Mouse (Mus musculus) stomach, postnatal 0 days (tissue): ENCODE results near the gene Tuft1. TPM values are rescaled to one million over a fixed set of nuclear protein-coding genes. Genes with fewer than 3 reads are reported as not detected.
"Not testable (repeated sequence)": the region's sequence is repeated elsewhere in the genome, so short reads cannot be mapped to it uniquely, and the experiment has no call there.

Experiments
- ATAC-seq: fragments of 200-750 bp; cut with Nextera tagmentation; 2 replicates; pipeline ENCODE4 v1.8.0; 2017; ENCODE audit not compliant: low FRiP score, low TSS enrichment
- DNase-seq: peaks from one replicate; pipeline ENCODE4 v3.0.0-alpha.2; 2016; ENCODE audit warnings: low spot score
- H3K27ac ChIP-seq: fragments of 300-500 bp; sonication (generic); replicated peaks from 2 replicates; pipeline ENCODE4 v1.5.1; 2014; ENCODE audit warnings: mild to moderate bottlenecking, control low read depth
- H3K27me3 ChIP-seq: fragments of 300-500 bp; sonication (generic); 2 replicates; pipeline ENCODE4 v1.6.1; 2014; ENCODE audit warnings: low read length; ENCODE audit not compliant: control insufficient read depth, insufficient read depth
- H3K36me3 ChIP-seq: fragments of 300-500 bp; sonication (generic); 2 replicates; pipeline ENCODE4 v1.6.1; 2014; ENCODE audit warnings: low read length, mixed read lengths; ENCODE audit not compliant: control insufficient read depth, insufficient read depth
- H3K4me1 ChIP-seq: fragments of 300-500 bp; sonication (generic); replicated peaks from 2 replicates; pipeline ENCODE4 v1.6.1; 2014; ENCODE audit warnings: antibody characterized with exemption; ENCODE audit not compliant: control insufficient read depth, insufficient read depth
- H3K4me2 ChIP-seq: fragments of 300-500 bp; sonication (generic); replicated peaks from 2 replicates; pipeline ENCODE4 v1.6.1; 2014; ENCODE audit warnings: low read depth, mild to moderate bottlenecking, control low read depth, moderate library complexity
- H3K4me3 ChIP-seq: fragments of 300-500 bp; sonication (generic); 2 replicates; pipeline ENCODE4 v1.5.1; 2014; ENCODE audit warnings: low read depth, low read length, control low read depth
- H3K9ac ChIP-seq: fragments of 300-500 bp; sonication (generic); 2 replicates; pipeline ENCODE4 v1.6.1; 2014; ENCODE audit warnings: mild to moderate bottlenecking, low read length, control low read depth, mixed read lengths
- H3K9me3 ChIP-seq: fragments of 300-500 bp; sonication (generic); 2 replicates; pipeline ENCODE4 v1.6.1; 2016; ENCODE audit warnings: low read length; ENCODE audit not compliant: control insufficient read depth
- CTCF ChIP-seq: IDR thresholded peaks from 2 replicates; pipeline ENCODE4 v1.5.1; 2016; ENCODE audit warnings: antibody characterized with exemption, low read depth, mild to moderate bottlenecking, moderate library complexity
- EP300 ChIP-seq: optimal IDR thresholded peaks from 2 replicates; pipeline ENCODE3; 2016; ENCODE audit warnings: antibody characterized with exemption
- WGBS: fragments of 180-500 bp; shearing (Covaris S2); extraction: QIAGEN DNeasy Blood & Tissue Kit; methylation state at CpG from one replicate; pipeline ENCODE4 v1.1.7; 2014; 5-methylcytosine and 5-hydroxymethylcytosine counted together
- polyA plus RNA-seq: library from polyadenylated mRNA; unstranded; fragments of >200 nt; fragmentation: Nextera tagmentation; extraction: Ambion mirVana; gene quantifications from 2 replicates; pipeline ENCODE4 v1.2.1, GENCODE M21; 2015

Tuft1 gene
- polyA plus RNA-seq, 1 experiment from 2014 or later: 39.7 TPM

DNA sequence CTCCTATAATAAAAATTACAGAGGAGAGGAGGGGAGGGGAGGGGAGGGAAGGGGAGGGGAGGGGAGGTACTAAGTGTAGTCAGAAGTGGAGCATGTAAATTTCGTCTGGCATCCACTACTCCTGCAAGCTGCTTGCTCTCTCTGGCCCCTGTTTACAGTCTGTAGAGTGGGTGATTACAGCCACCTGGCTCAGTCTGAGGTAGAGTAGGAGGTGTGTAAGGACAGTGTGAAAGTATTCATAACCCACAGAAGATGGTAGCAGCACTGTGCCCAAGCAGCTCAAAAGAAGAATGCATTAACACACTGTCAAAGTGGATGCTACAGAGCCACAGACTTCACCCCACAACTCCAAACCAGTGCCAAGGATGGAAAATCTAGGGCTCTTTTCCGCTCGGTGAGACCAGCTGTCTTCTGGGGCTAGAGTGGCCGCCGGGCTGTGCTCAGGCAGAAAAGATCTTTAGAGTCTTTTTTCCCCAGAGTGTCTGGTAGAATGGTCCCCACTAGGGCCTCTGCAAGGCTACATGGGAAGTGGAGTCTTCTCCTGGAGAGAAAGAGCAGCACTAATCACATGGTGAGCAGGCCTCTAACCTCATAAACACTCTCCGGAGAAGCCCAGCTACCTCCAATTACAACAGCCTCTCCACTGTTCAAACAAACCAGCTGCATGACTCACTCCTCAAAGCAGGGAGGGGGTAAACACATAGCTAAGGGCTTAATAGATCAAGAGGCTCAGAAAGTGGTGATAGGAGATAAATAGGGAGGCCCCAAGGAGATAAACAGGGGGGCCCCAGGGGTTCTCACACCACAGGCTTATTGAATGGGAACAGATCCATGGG is 9.7 kb downstream of the Tuft1 start:
- H3K36me3 ChIP-seq: no peaks in the 10 kb centered on the region
- DNase-seq (peak; percentile 77), ATAC-seq (peak; percentile 98)
- peaks cover 6% of the 10 kb centered on the region for H3K4me1 ChIP-seq
- H3K9me3 ChIP-seq: no peaks in the 10 kb centered on the region
- H3K27me3 ChIP-seq: no peaks in the 10 kb centered on the region
- 9% methylated on average over 6 of the region's 6 CpGs for WGBS
- 0 out of 2 replicates have a peak, but pooled peaks have one; percentile 4 for TF ChIP-seq CTCF
- no peak for TF ChIP-seq EP300
- no peak overlapping the region for H3K4me3 ChIP-seq
- peak overlapping the region; percentile 43; the same call in 1 of the 2 replicates for H3K9ac ChIP-seq
- H3K4me2 ChIP-seq: peak overlapping the region; percentile 20; the same call in 1 of the 2 replicates
- H3K27ac ChIP-seq: peak overlapping the region; percentile 91

- H3K27me3 ChIP-seq, ATAC-seq, H3K9me3 ChIP-seq, H3K27ac ChIP-seq, H3K4me1 ChIP-seq, H3K9ac ChIP-seq, H3K4me2 ChIP-seq, H3K36me3 ChIP-seq, H3K4me3 ChIP-seq, DNase-seq: not testable (repeated sequence)
- 59% methylated on average over 2 of the region's 2 CpGs for WGBS
Measured at GRCm38 (mm10) chr3:94642495-94643162, 16.0 kb downstream of the Tuft1 start, which contains the start of gene Gm10972. Gene Gm10972, plus strand, starts transcription at chr3:94643112.

GRCm38 (mm10) chr3:94629876-94630275 is 28.8 kb downstream of the Tuft1 start:
- no peak overlapping the region for H3K9ac ChIP-seq
- 71% methylated on average over 3 of the region's 3 CpGs for WGBS

DNA sequence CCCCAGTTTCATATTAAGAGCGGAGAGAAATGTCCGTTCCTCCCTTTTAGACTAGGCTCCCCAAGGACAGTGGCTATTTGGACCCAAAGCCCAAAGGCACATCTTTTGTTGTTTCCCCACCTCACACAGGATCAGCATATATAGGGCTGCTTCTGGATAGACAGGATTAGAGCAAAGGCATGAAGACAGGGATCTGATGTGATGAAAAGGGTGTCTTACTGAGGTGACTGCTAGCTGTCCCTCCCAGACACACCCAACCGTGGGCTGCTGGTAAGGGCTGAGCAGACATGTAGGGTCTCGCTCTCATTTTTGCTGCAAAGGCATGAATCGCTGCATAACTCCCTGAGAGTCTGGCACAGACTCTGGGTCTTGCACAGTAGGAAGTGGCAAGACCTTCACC is 30.0 kb downstream of the Tuft1 start:
- Histone ChIP-seq H3K9me3 (no peaks in the 10 kb centered on the region), H3K4me3 (no peak overlapping the region), H3K9ac (no peak overlapping the region), H3K27me3 (no peaks in the 10 kb centered on the region), H3K27ac (no peak overlapping the region), H3K4me2 (no peak overlapping the region), H3K4me1 (no peaks in the 10 kb centered on the region), H3K36me3 (no peaks in the 10 kb centered on the region)
- WGBS: 72% methylated on average over 5 of the region's 5 CpGs
- ATAC-seq (no peak), DNase-seq (no peak)
- TF ChIP-seq EP300 (no peak), CTCF (no peak)

More at GRCm38 (mm10) chr3:94629876-94630275, 28.8 kb downstream of the Tuft1 start:
- DNase-seq (no peak), ATAC-seq (no peak)
- Histone ChIP-seq H3K4me3 (no peak overlapping the region), H3K27ac (no peak overlapping the region), H3K36me3 (no peaks in the 10 kb centered on the region), H3K4me2 (no peak overlapping the region), H3K27me3 (no peaks in the 10 kb centered on the region), H3K9me3 (no peaks in the 10 kb centered on the region), H3K4me1 (no peaks in the 10 kb centered on the region)
- no peak for TF ChIP-seq CTCF
- TF ChIP-seq EP300: no peak

DNA sequence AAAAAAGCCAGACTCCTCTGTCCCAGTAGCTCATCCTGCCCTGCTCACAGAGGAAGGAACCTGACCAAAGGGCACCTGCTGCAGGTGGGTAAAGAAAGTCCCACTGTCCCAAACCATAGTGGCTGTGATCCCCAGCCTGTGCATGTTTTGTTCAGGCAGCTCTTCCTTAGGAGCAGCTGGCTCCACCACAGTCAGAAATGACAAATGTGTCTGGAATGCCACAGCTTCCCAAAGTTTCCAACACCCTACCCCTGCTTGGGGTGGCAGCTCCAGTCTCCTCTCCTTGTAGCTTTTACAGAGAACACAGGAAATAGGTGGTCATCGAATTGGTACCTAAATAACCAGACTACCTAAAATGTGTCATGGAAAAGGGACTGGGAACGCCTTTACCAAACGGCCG is 34.4 kb downstream of the Tuft1 start:
- Histone ChIP-seq H3K9ac (no peak overlapping the region), H3K9me3 (no peaks in the 10 kb centered on the region), H3K4me2 (no peak overlapping the region), H3K4me3 (no peak overlapping the region), H3K36me3 (no peaks in the 10 kb centered on the region), H3K27ac (no peak overlapping the region), H3K4me1 (0 out of 2 replicates have a peak, but pooled peaks cover 2% of the 10 kb centered on the region), H3K27me3 (no peaks in the 10 kb centered on the region)
- TF ChIP-seq CTCF: no peak
- no peak for TF ChIP-seq EP300
- WGBS: 86% methylated on average over 4 of the region's 4 CpGs
- DNase-seq (no peak), ATAC-seq (no peak)

GRCm38 (mm10) chr3:94622550-94622949 is 36.1 kb downstream of the Tuft1 start:
- no peaks in the 10 kb centered on the region for H3K9me3 ChIP-seq
- WGBS: 84% methylated on average over 10 of the region's 10 CpGs
- ATAC-seq (0 out of 2 replicates have a peak, but pooled peaks have one; percentile 32), DNase-seq (no peak)
- H3K36me3 ChIP-seq: no peaks in the 10 kb centered on the region
- H3K4me1 ChIP-seq: 0 out of 2 replicates have a peak, but pooled peaks cover 2% of the 10 kb centered on the region
- H3K27me3 ChIP-seq: no peaks in the 10 kb centered on the region
- H3K27ac ChIP-seq: peak overlapping the region; percentile 35
- H3K4me3 ChIP-seq: no peak overlapping the region
- TF ChIP-seq CTCF (no peak), EP300 (no peak)
- no peak overlapping the region for H3K4me2 ChIP-seq
- no peak overlapping the region for H3K9ac ChIP-seq
